Mouse (Mus musculus) lung, postnatal 4 days (tissue): ENCODE data around the gene Cfl2.

Source experiments
- DNase-seq, 2 experiments: peaks; one replicate each; pipeline ENCODE4 v3.0.0; 2021

The Cfl2 gene

GRCm38 (mm10) chr12:54829876-54830275 is 32.8 kb downstream of the Cfl2 start:
- DNase-seq = no peak

GRCm38 (mm10) chr12:54828043-54828442 is 34.6 kb downstream of the Cfl2 start:
- no peak for DNase-seq

GRCm38 (mm10) chr12:54825202-54825601 is 37.5 kb downstream of the Cfl2 start:
- DNase-seq = no peak

GRCm38 (mm10) chr12:54822836-54823426 is 39.7 kb downstream of the Cfl2 start:
- DNase-seq = peak; percentile 16 to 43

- DNase-seq = no peak
Observed at GRCm38 (mm10) chr12:54820684-54821161, 42.0 kb downstream of the Cfl2 start.

- DNase-seq = no peak
Observed at GRCm38 (mm10) chr12:54819181-54819935, 43.3 kb downstream of the Cfl2 start.

GRCm38 (mm10) chr12:54810142-54810541 is 52.5 kb downstream of the Cfl2 start:
- no peak for DNase-seq
